Mouse (Mus musculus) left cerebral cortex, adult 11 months (tissue): ENCODE data around the gene Vmn1r69.

ENCODE experiments used
- DNase-seq: peaks from one replicate; pipeline ENCODE4 v3.0.0; 2022; ENCODE audit warnings: low spot score

Vmn1r69 gene

DNA sequence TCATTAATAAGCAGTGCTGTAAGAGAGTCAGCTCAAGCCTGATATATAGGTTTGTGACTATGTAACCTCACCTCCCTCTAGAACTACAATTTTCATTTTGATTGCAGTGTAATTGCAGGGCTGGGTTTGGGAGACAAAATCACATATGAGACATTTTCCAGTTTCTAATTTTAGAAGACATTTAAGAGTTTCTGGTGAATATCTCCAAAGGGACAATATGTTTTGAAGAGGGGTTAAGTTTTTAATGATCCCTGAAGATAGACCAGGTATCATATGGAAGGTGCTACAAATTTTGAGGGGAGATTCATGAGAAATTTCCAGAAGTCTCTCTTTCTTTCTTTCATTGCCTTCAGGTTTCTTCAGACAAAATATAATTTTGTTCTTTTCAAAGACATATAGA is at the start of gene Vmn1r69:
Gene Vmn1r69, minus strand, starts transcription at position 101 of the 400 bp plus-strand sequence.
- no peak for DNase-seq

DNA sequence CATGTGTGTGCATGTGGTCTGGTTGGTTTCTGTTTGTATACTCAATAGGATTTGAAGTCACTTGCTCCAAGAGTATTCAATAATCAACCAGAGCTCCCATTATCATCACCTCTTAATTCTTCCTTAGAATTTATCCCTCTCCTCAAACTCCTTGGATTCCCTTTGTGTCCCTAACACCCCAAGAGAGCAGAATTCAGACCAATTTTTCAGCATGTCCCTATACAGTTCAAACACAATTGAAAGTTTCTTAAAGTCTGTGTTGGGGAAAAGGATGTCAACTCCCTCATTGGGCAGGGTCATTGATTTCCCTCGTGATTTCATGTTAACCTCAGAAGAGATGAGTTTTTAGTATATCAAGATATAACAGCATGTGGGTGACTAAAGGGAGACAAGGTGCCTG is 17.8 kb upstream of the Vmn1r69 start, which contains the start of gene Vmn1r70:
Gene Vmn1r70, plus strand, starts transcription at position 301 of the 400 bp plus-strand sequence.
- no peak for DNase-seq

DNA sequence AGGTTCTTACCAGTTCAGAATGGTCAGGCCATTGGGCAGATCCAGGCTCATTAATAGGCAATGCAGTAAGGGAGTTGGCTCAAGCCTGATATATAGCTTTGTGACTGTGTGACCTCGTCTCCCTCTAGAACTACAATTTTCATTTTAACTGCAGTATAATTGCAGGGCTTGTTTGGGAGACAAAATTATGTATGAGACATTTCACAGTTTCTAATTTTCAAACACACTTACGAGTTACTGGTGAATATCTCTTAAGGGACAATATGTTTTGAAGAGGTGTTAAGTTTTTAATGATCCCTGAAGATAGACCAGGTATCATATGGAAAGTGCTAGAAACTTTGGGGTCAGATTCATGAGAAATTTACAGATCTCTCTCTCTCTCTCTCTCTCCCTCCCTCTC is 55.1 kb downstream of the Vmn1r69 start, which contains the start of gene Vmn1r68:
Gene Vmn1r68, minus strand, starts transcription at position 101 of the 400 bp plus-strand sequence.
- no peak for DNase-seq
